Mouse (Mus musculus) adrenal gland (tissue): ENCODE measurements around the gene Rab28.
"Not testable (repeated sequence)": the region's sequence is repeated elsewhere in the genome, so short reads cannot be mapped to it uniquely, and the experiment has no call there.

Experiments used
- intact Hi-C: fragments of 180-260 bp; cut with DNase I; formaldehyde crosslinking; loops from one replicate; pipeline ENCODE4 v1.15.1; 2025
- long read RNA-seq, 2 experiments: library from polyadenylated mRNA; unstranded; transcript quantifications; one replicate each; pipeline ENCODE4 v2.0.0; 2020; ENCODE audit warnings: borderline replicate concordance in 1 of 2; ENCODE audit not compliant: insufficient replicate concordance in 1 of 2

Rab28 gene
- long read RNA-seq, experiment 1, transcript Rab28-201 (7 exons, 1,635 nt), result major isoform, 59 of 70 reads
- long read RNA-seq, experiment 1, partial matches to known transcripts, result 1 of 70 reads
- long read RNA-seq, experiment 1, other reads (novel, unspliced or antisense), result 8 of 70 reads
- long read RNA-seq, experiment 2, transcript Rab28-201 (7 exons, 1,635 nt), result major isoform, 79 of 92 reads
- long read RNA-seq, experiment 2, partial matches to known transcripts, result 1 of 92 reads
- long read RNA-seq, experiment 2, other reads (novel, unspliced or antisense), result 7 of 92 reads

GRCm38 (mm10) chr5:41708051-41708630, at the start of gene Rab28:
Rab28 (minus strand) TSS chr5:41708157.
- intact Hi-C loops, result no loop called here

GRCm38 (mm10) chr5:41757338-41757737, 49.4 kb upstream of the Rab28 start:
- intact Hi-C loops, result no loop called here

- intact Hi-C loops, result no loop called here
Measured at GRCm38 (mm10) chr5:41756396-41756795, 48.4 kb upstream of the Rab28 start.

- intact Hi-C loops, result no loop called here
Measured at GRCm38 (mm10) chr5:41755373-41755960, 47.5 kb upstream of the Rab28 start.

- intact Hi-C loops, result no loop called here
Measured at GRCm38 (mm10) chr5:41754836-41755235, 46.9 kb upstream of the Rab28 start.

GRCm38 (mm10) chr5:41754226-41754775, 46.3 kb upstream of the Rab28 start:
- intact Hi-C loops, result no loop called here

GRCm38 (mm10) chr5:41752721-41753120, 44.8 kb upstream of the Rab28 start:
- intact Hi-C loops, result no loop called here

GRCm38 (mm10) chr5:41744898-41745780, 37.2 kb upstream of the Rab28 start:
- intact Hi-C loops, result no loop called here

- intact Hi-C loops, result no loop called here
Measured at GRCm38 (mm10) chr5:41744234-41744633, 36.3 kb upstream of the Rab28 start.

- intact Hi-C loops, result no loop called here
Measured at GRCm38 (mm10) chr5:41738817-41739216, 30.9 kb upstream of the Rab28 start.

GRCm38 (mm10) chr5:41737039-41737438, 29.1 kb upstream of the Rab28 start:
- intact Hi-C loops, result no loop called here

- intact Hi-C loops, result no loop called here
Measured at GRCm38 (mm10) chr5:41727017-41727416, 19.1 kb upstream of the Rab28 start.

- intact Hi-C loops, result no loop called here
Measured at GRCm38 (mm10) chr5:41725573-41725972, 17.6 kb upstream of the Rab28 start.

GRCm38 (mm10) chr5:41707115-41708015, 592 bp downstream of the Rab28 start:
- intact Hi-C loops, result no loop called here

GRCm38 (mm10) chr5:41706777-41707114, 1.2 kb downstream of the Rab28 start:
- intact Hi-C loops, result no loop called here

GRCm38 (mm10) chr5:41701085-41701484, 6.9 kb downstream of the Rab28 start:
- intact Hi-C loops, result not testable (repeated sequence)

- intact Hi-C loops, result no loop called here
Measured at GRCm38 (mm10) chr5:41697958-41698357, 10.0 kb downstream of the Rab28 start.

- intact Hi-C loops, result no loop called here
Measured at GRCm38 (mm10) chr5:41685016-41685415, 22.9 kb downstream of the Rab28 start.

GRCm38 (mm10) chr5:41683976-41684375, 24.0 kb downstream of the Rab28 start:
- intact Hi-C loops, result no loop called here

GRCm38 (mm10) chr5:41666012-41666411, 41.9 kb downstream of the Rab28 start:
- intact Hi-C loops, result no loop called here

- intact Hi-C loops, result no loop called here
Measured at GRCm38 (mm10) chr5:41636793-41637192, 71.2 kb downstream of the Rab28 start.
